Mouse (Mus musculus) stomach, embryonic 14.5 days (tissue): ENCODE results near the gene St14. TPM values are rescaled to one million over a fixed set of nuclear protein-coding genes. Genes with fewer than 3 reads are reported as not detected.

Experiments
- ATAC-seq: fragments of 200-750 bp; cut with Nextera tagmentation; 2 replicates; pipeline ENCODE4 v1.8.0; 2017; ENCODE audit warnings: low read depth, moderate TSS enrichment; ENCODE audit not compliant: insufficient number of reproducible peaks, insufficient read depth, low FRiP score
- H3K27ac ChIP-seq: fragments of 300-500 bp; sonication (generic); 2 replicates; pipeline ENCODE4 v1.5.1; 2014; ENCODE audit warnings: mild to moderate bottlenecking, low read length, moderate library complexity, mixed read lengths
- H3K27me3 ChIP-seq: fragments of 300-500 bp; sonication (generic); 2 replicates; pipeline ENCODE4 v1.6.1; 2014; ENCODE audit warnings: low read length, control low read depth, mixed read lengths; ENCODE audit not compliant: control insufficient read depth, insufficient read depth
- H3K36me3 ChIP-seq: fragments of 300-500 bp; sonication (generic); 2 replicates; pipeline ENCODE4 v1.6.1; 2014; ENCODE audit warnings: mild to moderate bottlenecking, control low read depth, low read length, moderate library complexity, mixed read lengths; ENCODE audit not compliant: control insufficient read depth, insufficient read depth
- H3K4me1 ChIP-seq: fragments of 300-500 bp; sonication (generic); 2 replicates; pipeline ENCODE4 v1.6.1; 2014; ENCODE audit warnings: low read length, control low read depth, mixed read lengths; ENCODE audit not compliant: control insufficient read depth, insufficient read depth
- H3K4me2 ChIP-seq: fragments of 300-500 bp; sonication (generic); replicated peaks from 2 replicates; pipeline ENCODE4 v1.6.1; 2014; ENCODE audit warnings: low read depth, low read length, control low read depth
- H3K4me3 ChIP-seq: fragments of 300-500 bp; sonication (generic); 2 replicates; pipeline ENCODE4 v1.5.1; 2014; ENCODE audit warnings: low read depth, low read length, control low read depth
- H3K9ac ChIP-seq: fragments of 300-500 bp; sonication (generic); replicated peaks from 2 replicates; pipeline ENCODE4 v1.6.1; 2014; ENCODE audit warnings: low read depth, mild to moderate bottlenecking, control low read depth, low read length, moderate library complexity, mixed read lengths
- H3K9me3 ChIP-seq: fragments of 300-500 bp; sonication (generic); 2 replicates; pipeline ENCODE4 v1.6.1; 2016; ENCODE audit warnings: low read depth, low read length, control low read depth; ENCODE audit not compliant: control insufficient read depth
- WGBS: fragments of 180-500 bp; shearing (Covaris S2); extraction: QIAGEN DNeasy Blood & Tissue Kit; methylation state at CpG from one replicate; pipeline ENCODE4 v1.1.7; 2014; 5-methylcytosine and 5-hydroxymethylcytosine counted together
- polyA plus RNA-seq: library from polyadenylated mRNA; unstranded; fragments of >200 nt; fragmentation: Nextera tagmentation; extraction: Ambion mirVana; gene quantifications from 2 replicates; pipeline ENCODE4 v1.2.1, GENCODE M21; 2014

Gene St14
- polyA plus RNA-seq, 1 experiment from 2014 or later = 46.9 TPM

GRCm38 (mm10) chr9:31092111-31092832 lies 39.4 kb downstream of the St14 start:
- Histone ChIP-seq H3K9ac (no peak overlapping the region), H3K9me3 (no peaks in the 10 kb centered on the region), H3K4me3 (no peak overlapping the region), H3K27ac (no peak overlapping the region), H3K4me1 (no peaks in the 10 kb centered on the region), H3K4me2 (no peak overlapping the region), H3K36me3 (no peaks in the 10 kb centered on the region), H3K27me3 (no peaks in the 10 kb centered on the region)
- ATAC-seq = no peak
- WGBS = 87% methylated on average over 18 of the region's 18 CpGs

- Histone ChIP-seq H3K9me3 (no peaks in the 10 kb centered on the region), H3K4me1 (no peaks in the 10 kb centered on the region), H3K36me3 (no peaks in the 10 kb centered on the region), H3K27me3 (no peaks in the 10 kb centered on the region), H3K27ac (no peak overlapping the region), H3K9ac (no peak overlapping the region), H3K4me3 (no peak overlapping the region), H3K4me2 (no peak overlapping the region)
- no peak for ATAC-seq
- 97% methylated on average over 10 of the region's 10 CpGs for WGBS
Observed at GRCm38 (mm10) chr9:31091162-31091581, 40.5 kb downstream of the St14 start.

GRCm38 (mm10) chr9:31090081-31091023 lies 41.3 kb downstream of the St14 start:
- Histone ChIP-seq H3K9me3 (no peaks in the 10 kb centered on the region), H3K27me3 (no peaks in the 10 kb centered on the region), H3K36me3 (no peaks in the 10 kb centered on the region), H3K9ac (no peak overlapping the region), H3K4me2 (no peak overlapping the region), H3K27ac (no peak overlapping the region), H3K4me3 (no peak overlapping the region), H3K4me1 (no peaks in the 10 kb centered on the region)
- 76% methylated on average over 29 of the region's 29 CpGs for WGBS
- ATAC-seq = peak; percentile 39; the same call in 1 of the 2 replicates

- Histone ChIP-seq H3K4me2 (no peak overlapping the region), H3K27ac (no peak overlapping the region), H3K9me3 (no peaks in the 10 kb centered on the region), H3K27me3 (no peaks in the 10 kb centered on the region), H3K36me3 (no peaks in the 10 kb centered on the region), H3K4me1 (no peaks in the 10 kb centered on the region), H3K4me3 (no peak overlapping the region), H3K9ac (no peak overlapping the region)
- ATAC-seq = no peak
- WGBS = 81% methylated on average over 9 of the region's 9 CpGs
Observed at GRCm38 (mm10) chr9:31089541-31089940, 42.1 kb downstream of the St14 start.

GRCm38 (mm10) chr9:31088883-31089282 lies 42.8 kb downstream of the St14 start:
- no peaks in the 10 kb centered on the region for H3K27me3 ChIP-seq
- H3K4me3 ChIP-seq = no peak overlapping the region
- no peak for ATAC-seq
- no peaks in the 10 kb centered on the region for H3K9me3 ChIP-seq
- H3K4me2 ChIP-seq = no peak overlapping the region
- no peaks in the 10 kb centered on the region for H3K4me1 ChIP-seq
- no peaks in the 10 kb centered on the region for H3K36me3 ChIP-seq
- H3K9ac ChIP-seq = no peak overlapping the region
- WGBS = 83% methylated on average over 4 of the region's 4 CpGs
- H3K27ac ChIP-seq = no peak overlapping the region

GRCm38 (mm10) chr9:31088116-31088515 lies 43.5 kb downstream of the St14 start:
- Histone ChIP-seq H3K36me3 (no peaks in the 10 kb centered on the region), H3K27me3 (no peaks in the 10 kb centered on the region), H3K4me2 (no peak overlapping the region), H3K4me3 (no peak overlapping the region), H3K9me3 (no peaks in the 10 kb centered on the region), H3K27ac (no peak overlapping the region), H3K4me1 (no peaks in the 10 kb centered on the region), H3K9ac (no peak overlapping the region)
- 65% methylated on average over 3 of the region's 3 CpGs for WGBS
- ATAC-seq = no peak

GRCm38 (mm10) chr9:31087466-31087865 lies 44.2 kb downstream of the St14 start:
- Histone ChIP-seq H3K36me3 (no peaks in the 10 kb centered on the region), H3K4me2 (no peak overlapping the region), H3K4me1 (no peaks in the 10 kb centered on the region), H3K9me3 (no peaks in the 10 kb centered on the region), H3K27ac (no peak overlapping the region), H3K4me3 (no peak overlapping the region), H3K9ac (no peak overlapping the region), H3K27me3 (no peaks in the 10 kb centered on the region)
- WGBS = 86% methylated on average over 4 of the region's 4 CpGs
- ATAC-seq = no peak

GRCm38 (mm10) chr9:31086754-31087145 lies 44.9 kb downstream of the St14 start:
- 79% methylated on average over 7 of the region's 7 CpGs for WGBS

More at GRCm38 (mm10) chr9:31086754-31087145, 44.9 kb downstream of the St14 start:
- no peak for ATAC-seq
- no peaks in the 10 kb centered on the region for H3K4me1 ChIP-seq
- H3K27ac ChIP-seq = no peak overlapping the region
- no peaks in the 10 kb centered on the region for H3K36me3 ChIP-seq
- H3K9me3 ChIP-seq = no peaks in the 10 kb centered on the region
- H3K4me3 ChIP-seq = no peak overlapping the region
- H3K9ac ChIP-seq = no peak overlapping the region
- H3K4me2 ChIP-seq = no peak overlapping the region
- no peaks in the 10 kb centered on the region for H3K27me3 ChIP-seq
